Comparison of ENCODE assay signal across 20 mouse cellular contexts in genomic region chr1:82440123-82440522, GRCm38 (mm10).
DNase-seq lines count a peak whose midpoint lies in the region; ATAC-seq and TF ChIP-seq lines count a peak whose summit lies in the region.
"Had no signal": no experiment of that assay in that cellular context is flagged by ENCODE, and none has a peak within 500 bp of the region (broad histone marks: within the 10 kb centered on the region; RNA-seq: fewer than 3 reads in every experiment).

No protein-coding gene starts in this region.

- H3K36me3 ChIP-seq in heart, adult 2 months (ENCODE audit: control insufficient read depth, insufficient read depth, low read length) = no peaks in the 10 kb centered on the region
- H3K36me3 ChIP-seq in heart, embryonic 12.5 days = no peaks in the 10 kb centered on the region
- no peaks in the 10 kb centered on the region for H3K36me3 ChIP-seq in intestine, embryonic 16.5 days (ENCODE audit: control insufficient read depth, insufficient read depth, low read length)
- H3K36me3 ChIP-seq: embryonic facial prominence, embryonic 15.5 days; forebrain, embryonic 10.5 days; heart, embryonic 15.5 days; hindbrain, embryonic 13.5 days had no signal

- H3K4me2 ChIP-seq in heart, embryonic 12.5 days = no peak overlapping the region
- H3K4me2 ChIP-seq in intestine, embryonic 16.5 days (ENCODE audit: low read depth, low read length) = no peak overlapping the region
- H3K4me2 ChIP-seq: embryonic facial prominence, embryonic 15.5 days; heart, embryonic 15.5 days; hindbrain, embryonic 13.5 days had no signal

- no peaks in the 10 kb centered on the region for H3K9me3 ChIP-seq in heart, embryonic 12.5 days (replicated peaks)
- H3K9me3 ChIP-seq in intestine, embryonic 16.5 days (ENCODE audit: control insufficient read depth, low read length) = no peaks in the 10 kb centered on the region
- H3K9me3 ChIP-seq: embryonic facial prominence, embryonic 15.5 days; forebrain, embryonic 10.5 days; heart, embryonic 15.5 days; hindbrain, embryonic 13.5 days had no signal

- no peaks in the 10 kb centered on the region for H3K79me2 ChIP-seq in heart, adult 2 months (replicated peaks; ENCODE audit: control insufficient read depth, insufficient read depth, low read length)

- TF ChIP-seq POLR2A in heart, adult 2 months (IDR thresholded peaks at IDR 0.05; ENCODE audit: insufficient read depth, low read depth, low read length) = no peak

- no peak for ATAC-seq in heart, embryonic 12.5 days (ENCODE audit: insufficient number of reproducible peaks, low FRiP score)
- ATAC-seq in intestine, embryonic 16.5 days = no peak
- ATAC-seq: forebrain, embryonic 14.5 days; hindbrain, postnatal 0 days had no signal

- peak overlapping the region; percentile 33 for H3K27ac ChIP-seq in gastrocnemius, adult 2 months
- H3K27ac ChIP-seq in heart, adult 2 months = peak overlapping the region; percentile 68
- no peak overlapping the region for H3K27ac ChIP-seq in heart, embryonic 12.5 days (ENCODE audit: poor library complexity, severe bottlenecking)
- H3K27ac ChIP-seq in intestine, embryonic 16.5 days (ENCODE audit: low read length) = no peak overlapping the region
- H3K27ac ChIP-seq: embryonic facial prominence, embryonic 15.5 days; forebrain, embryonic 10.5 days; heart, embryonic 15.5 days; hindbrain, embryonic 13.5 days; hindbrain, postnatal 0 days had no signal

- intact Hi-C loops in gastrocnemius, adult 2 months (cut with DNase I) = loop anchor here (2.0 kb wide), 1 partner anchor 123 kb away; the partner anchor contains the start of gene Rhbdd1
- intact Hi-C loops in gastrocnemius, postnatal 36 days (cut with DNase I) = no loop called here
- intact Hi-C loops in heart, adult 2 months (cut with DNase I) = no loop called here

- TF ChIP-seq CTCF in gastrocnemius, adult 2 months (IDR thresholded peaks at IDR 0.05) = no peak
- TF ChIP-seq CTCF in heart, adult 2 months (IDR thresholded peaks at IDR 0.05) = no peak

- H3K27me3 ChIP-seq in heart, adult 2 months (ENCODE audit: control insufficient read depth, insufficient read depth, low read length) = no peaks in the 10 kb centered on the region
- 0 out of 2 replicates have a peak, but pooled peaks cover 3% of the 10 kb centered on the region for H3K27me3 ChIP-seq in heart, embryonic 12.5 days (replicated peaks)
- H3K27me3 ChIP-seq in intestine, embryonic 16.5 days (replicated peaks; ENCODE audit: control insufficient read depth, insufficient read depth, low read length) = no peaks in the 10 kb centered on the region
- H3K27me3 ChIP-seq: embryonic facial prominence, embryonic 15.5 days; heart, embryonic 15.5 days; hindbrain, embryonic 13.5 days had no signal

- H3K9ac ChIP-seq in heart, adult 2 months (ENCODE audit: low read depth, low read length) = no peak overlapping the region
- no peak overlapping the region for H3K9ac ChIP-seq in heart, embryonic 12.5 days
- no peak overlapping the region for H3K9ac ChIP-seq in intestine, embryonic 16.5 days (ENCODE audit: low read depth, low read length)
- H3K9ac ChIP-seq: embryonic facial prominence, embryonic 15.5 days; heart, embryonic 15.5 days; hindbrain, embryonic 13.5 days had no signal

- TF ChIP-seq EP300 in heart, adult 2 months (IDR thresholded peaks at IDR 0.05; ENCODE audit: insufficient read depth, low read depth, low read length) = 0 out of 2 replicates have a peak, but pooled peaks have one; percentile 30

- peaks cover 2% of the 10 kb centered on the region; the same call in 1 of the 2 replicates for H3K4me1 ChIP-seq in heart, adult 2 months (ENCODE audit: control insufficient read depth, insufficient read depth, low read length)
- H3K4me1 ChIP-seq in heart, embryonic 12.5 days (replicated peaks) = no peaks in the 10 kb centered on the region
- H3K4me1 ChIP-seq in intestine, embryonic 16.5 days (ENCODE audit: control insufficient read depth, insufficient read depth, low read length) = no peaks in the 10 kb centered on the region
- H3K4me1 ChIP-seq: embryonic facial prominence, embryonic 15.5 days; hindbrain, embryonic 13.5 days had no signal

- peak; percentile 47 for DNase-seq in gastrocnemius, adult 2 months
- no peak for DNase-seq in gastrocnemius, postnatal 36 days
- DNase-seq in heart, adult 2 months = peak in 1 of 2 experiments; percentile 42
- DNase-seq in gastrocnemius, postnatal 25 days = peak; percentile 47
- DNase-seq in skeletal muscle tissue, adult 2 months (ENCODE audit: low read depth, low spot score) = peak; percentile 59
- DNase-seq: adrenal gland, postnatal 10 days; cerebellum, adult 11 months; cerebellum, adult 8-10 months; cerebellum, postnatal 14 days; embryo, embryonic 11 days; kidney, adult 2 months had no signal

- H3K4me3 ChIP-seq in gastrocnemius, adult 2 months = no peak overlapping the region
- H3K4me3 ChIP-seq in heart, adult 2 months = no peak overlapping the region
- H3K4me3 ChIP-seq in heart, embryonic 12.5 days = no peak overlapping the region
- no peak overlapping the region for H3K4me3 ChIP-seq in intestine, embryonic 16.5 days (ENCODE audit: low read length)
- H3K4me3 ChIP-seq: embryonic facial prominence, embryonic 15.5 days; erythroblast, embryonic 14.5 days; forebrain, embryonic 10.5 days; heart, embryonic 15.5 days; hindbrain, embryonic 13.5 days had no signal

- 58% methylated on average over 1 of the region's 1 CpGs for WGBS in heart, adult 2 months
- whole genome bisulfite sequencing in heart, embryonic 12.5 days = 52% methylated on average over 1 of the region's 1 CpGs
- WGBS in intestine, embryonic 16.5 days = 63% methylated on average over 1 of the region's 1 CpGs

Comparison
In these comparisons a context has a peak if more than half of its experiments do, and no peak if none do; other contexts are left out.
1. DNase-seq: peak in gastrocnemius, adult 2 months (single experiment), gastrocnemius, postnatal 25 days (single experiment) and skeletal muscle tissue, adult 2 months (single experiment); none in gastrocnemius, postnatal 36 days (0 of 2).
2. H3K27ac ChIP-seq: peak in gastrocnemius, adult 2 months (single experiment) and heart, adult 2 months (single experiment); none in heart, embryonic 12.5 days (single experiment) and intestine, embryonic 16.5 days (single experiment).